ENCODE assay signal across 11 mouse cellular contexts in genomic region chr9:59182490-59182889, GRCm38 (mm10).
A peak's percentile ranks its signal among the peaks of the same experiment; 100 is the strongest.
DNase-seq lines count a peak whose midpoint lies in the region; ATAC-seq and TF ChIP-seq lines count a peak whose summit lies in the region.
"Had no signal": no experiment of that assay in that cellular context is flagged by ENCODE, and none has a peak within 500 bp of the region (broad histone marks: within the 10 kb centered on the region; RNA-seq: fewer than 3 reads in every experiment).

No protein-coding gene starts in this region.

- no peak for TF ChIP-seq POLR2A in thymus, adult 2 months (IDR thresholded peaks at IDR 0.05; ENCODE audit: control insufficient read depth, extremely low read depth, insufficient read depth, low read length, poor library complexity)

- intact Hi-C loops in left cerebral cortex, postnatal 10 days (cut with DNase I), result no loop called here

- H3K27me3 ChIP-seq in forebrain, postnatal 0 days (ENCODE audit: insufficient read depth, low read length), result no peaks in the 10 kb centered on the region
- no peaks in the 10 kb centered on the region for H3K27me3 ChIP-seq in forebrain, embryonic 13.5 days
- H3K27me3 ChIP-seq in lung, embryonic 16.5 days (ENCODE audit: control insufficient read depth, insufficient read depth, low read depth, low read length), result no peaks in the 10 kb centered on the region
- H3K27me3 ChIP-seq in lung, postnatal 0 days (replicated peaks; ENCODE audit: insufficient read depth, low read length), result no peaks in the 10 kb centered on the region
- no peaks in the 10 kb centered on the region for H3K27me3 ChIP-seq in stomach, postnatal 0 days (ENCODE audit: control insufficient read depth, insufficient read depth, low read length)
- no peaks in the 10 kb centered on the region for H3K27me3 ChIP-seq in thymus, adult 2 months (ENCODE audit: control insufficient read depth, insufficient read depth, low read length)
- H3K27me3 ChIP-seq in hindbrain, embryonic 14.5 days (ENCODE audit: control insufficient read depth, insufficient read depth, low read length), result no peaks in the 10 kb centered on the region
- H3K27me3 ChIP-seq: liver, embryonic 15.5 days; midbrain, embryonic 12.5 days had no signal

- H3K9me3 ChIP-seq in forebrain, postnatal 0 days (ENCODE audit: low read length), result no peaks in the 10 kb centered on the region
- H3K9me3 ChIP-seq in forebrain, embryonic 13.5 days (replicated peaks), result no peaks in the 10 kb centered on the region
- H3K9me3 ChIP-seq in lung, embryonic 16.5 days (ENCODE audit: control insufficient read depth, low read length), result no peaks in the 10 kb centered on the region
- no peaks in the 10 kb centered on the region for H3K9me3 ChIP-seq in lung, postnatal 0 days (ENCODE audit: low read length)
- no peaks in the 10 kb centered on the region for H3K9me3 ChIP-seq in stomach, postnatal 0 days (ENCODE audit: control insufficient read depth, low read length)
- H3K9me3 ChIP-seq in hindbrain, embryonic 14.5 days (ENCODE audit: control insufficient read depth, low read length), result no peaks in the 10 kb centered on the region
- H3K9me3 ChIP-seq: liver, embryonic 15.5 days; midbrain, embryonic 12.5 days had no signal

- H3K27ac ChIP-seq in forebrain, postnatal 0 days (ENCODE audit: low read depth, low read length), result peak overlapping the region; percentile 21; the same call in 1 of the 2 replicates
- no peak overlapping the region for H3K27ac ChIP-seq in forebrain, embryonic 13.5 days
- H3K27ac ChIP-seq in lung, embryonic 16.5 days (ENCODE audit: low read length), result peak overlapping the region; percentile 50
- no peak overlapping the region for H3K27ac ChIP-seq in lung, postnatal 0 days (ENCODE audit: low read length)
- H3K27ac ChIP-seq in stomach, postnatal 0 days (replicated peaks), result no peak overlapping the region
- no peak overlapping the region for H3K27ac ChIP-seq in thymus, adult 2 months (ENCODE audit: control insufficient read depth, insufficient read depth, low read length)
- no peak overlapping the region for H3K27ac ChIP-seq in hindbrain, embryonic 14.5 days
- H3K27ac ChIP-seq: liver, embryonic 15.5 days; midbrain, embryonic 12.5 days had no signal

- peak; percentile 42 for ATAC-seq in forebrain, postnatal 0 days
- ATAC-seq in forebrain, embryonic 13.5 days, result no peak
- peak; percentile 47; the same call in 1 of the 2 replicates for ATAC-seq in lung, embryonic 16.5 days (ENCODE audit: low read depth)
- ATAC-seq in lung, postnatal 0 days, result no peak
- no peak for ATAC-seq in stomach, postnatal 0 days (ENCODE audit: low FRiP score, low TSS enrichment)
- no peak for ATAC-seq in hindbrain, embryonic 14.5 days (ENCODE audit: low FRiP score)
- ATAC-seq: Patski had no signal

- TF ChIP-seq EP300 in lung, postnatal 0 days (IDR thresholded peaks at IDR 0.05), result no peak
- no peak for TF ChIP-seq EP300 in stomach, postnatal 0 days (optimal IDR thresholded peaks at IDR 0.05)

- H3K9ac ChIP-seq in forebrain, postnatal 0 days, result no peak overlapping the region
- H3K9ac ChIP-seq in forebrain, embryonic 13.5 days, result no peak overlapping the region
- no peak overlapping the region for H3K9ac ChIP-seq in lung, embryonic 16.5 days (ENCODE audit: low read length)
- no peak overlapping the region for H3K9ac ChIP-seq in lung, postnatal 0 days (replicated peaks; ENCODE audit: low read depth)
- no peak overlapping the region for H3K9ac ChIP-seq in stomach, postnatal 0 days (ENCODE audit: low read length)
- no peak overlapping the region for H3K9ac ChIP-seq in hindbrain, embryonic 14.5 days
- H3K9ac ChIP-seq: liver, embryonic 15.5 days; midbrain, embryonic 12.5 days had no signal

- 59% methylated on average over 8 of the region's 8 CpGs for WGBS in forebrain, postnatal 0 days
- WGBS in forebrain, embryonic 13.5 days, result 81% methylated on average over 8 of the region's 8 CpGs
- 49% methylated on average over 8 of the region's 8 CpGs for WGBS in lung, embryonic 16.5 days
- 44% methylated on average over 8 of the region's 8 CpGs for WGBS in lung, postnatal 0 days
- WGBS in stomach, postnatal 0 days, result 44% methylated on average over 8 of the region's 8 CpGs
- WGBS in thymus, adult 2 months, result 85% methylated on average over 8 of the region's 8 CpGs
- 84% methylated on average over 8 of the region's 8 CpGs for WGBS in hindbrain, embryonic 14.5 days

- H3K4me1 ChIP-seq in forebrain, postnatal 0 days (ENCODE audit: insufficient read depth), result no peaks in the 10 kb centered on the region
- H3K4me1 ChIP-seq in forebrain, embryonic 13.5 days, result no peaks in the 10 kb centered on the region
- peaks cover 10% of the 10 kb centered on the region; the same call in 1 of the 2 replicates for H3K4me1 ChIP-seq in lung, embryonic 16.5 days (replicated peaks; ENCODE audit: control insufficient read depth, insufficient read depth, low read length)
- no peaks in the 10 kb centered on the region for H3K4me1 ChIP-seq in lung, postnatal 0 days (ENCODE audit: insufficient read depth, low read depth, low read length)
- no peaks in the 10 kb centered on the region for H3K4me1 ChIP-seq in stomach, postnatal 0 days (replicated peaks; ENCODE audit: control insufficient read depth, insufficient read depth)
- H3K4me1 ChIP-seq in thymus, adult 2 months (replicated peaks; ENCODE audit: control insufficient read depth, insufficient read depth, low read length), result no peaks in the 10 kb centered on the region
- no peaks in the 10 kb centered on the region for H3K4me1 ChIP-seq in hindbrain, embryonic 14.5 days (replicated peaks; ENCODE audit: control insufficient read depth, insufficient read depth, low read length)
- H3K4me1 ChIP-seq: liver, embryonic 15.5 days; midbrain, embryonic 12.5 days had no signal

- TF ChIP-seq CTCF in forebrain, postnatal 0 days (IDR thresholded peaks at IDR 0.05; ENCODE audit: low read depth), result no peak
- TF ChIP-seq CTCF in lung, postnatal 0 days (IDR thresholded peaks at IDR 0.05), result no peak
- no peak for TF ChIP-seq CTCF in stomach, postnatal 0 days (IDR thresholded peaks at IDR 0.05; ENCODE audit: low read depth)
- TF ChIP-seq CTCF in thymus, adult 2 months (IDR thresholded peaks at IDR 0.05; ENCODE audit: borderline replicate concordance, control insufficient read depth, extremely low read depth, insufficient read depth, low read length, poor library complexity), result no peak

- no peak overlapping the region for H3K4me2 ChIP-seq in forebrain, postnatal 0 days (ENCODE audit: low read depth)
- no peak overlapping the region for H3K4me2 ChIP-seq in forebrain, embryonic 13.5 days
- no peak overlapping the region for H3K4me2 ChIP-seq in lung, embryonic 16.5 days (ENCODE audit: low read depth, low read length)
- H3K4me2 ChIP-seq in lung, postnatal 0 days (replicated peaks; ENCODE audit: low read depth, low read length), result no peak overlapping the region
- H3K4me2 ChIP-seq in stomach, postnatal 0 days (replicated peaks; ENCODE audit: low read depth), result no peak overlapping the region
- no peak overlapping the region for H3K4me2 ChIP-seq in hindbrain, embryonic 14.5 days (replicated peaks)
- H3K4me2 ChIP-seq: liver, embryonic 15.5 days; midbrain, embryonic 12.5 days had no signal

- DNase-seq in forebrain, postnatal 0 days, result peak; percentile 79
- DNase-seq in lung, postnatal 0 days (ENCODE audit: low spot score), result no peak
- DNase-seq in left cerebral cortex, postnatal 10 days (ENCODE audit: extremely low spot score in 1 of 2, low spot score in 2 of 2), result peak; percentile 78 to 83
- DNase-seq in stomach, postnatal 0 days (ENCODE audit: low spot score), result peak; percentile 23
- DNase-seq in thymus, adult 2 months, result no peak
- no peak for DNase-seq in hindbrain, embryonic 14.5 days (ENCODE audit: low spot score)

- no peak overlapping the region for H3K4me3 ChIP-seq in forebrain, postnatal 0 days (ENCODE audit: low read depth, low read length)
- no peak overlapping the region for H3K4me3 ChIP-seq in forebrain, embryonic 13.5 days
- no peak overlapping the region for H3K4me3 ChIP-seq in lung, embryonic 16.5 days (ENCODE audit: low read length)
- no peak overlapping the region for H3K4me3 ChIP-seq in lung, postnatal 0 days (ENCODE audit: low read depth, low read length)
- no peak overlapping the region for H3K4me3 ChIP-seq in stomach, postnatal 0 days (ENCODE audit: low read depth, low read length)
- H3K4me3 ChIP-seq in thymus, adult 2 months (ENCODE audit: control insufficient read depth, insufficient read depth, low read length), result no peak overlapping the region
- no peak overlapping the region for H3K4me3 ChIP-seq in hindbrain, embryonic 14.5 days (replicated peaks; ENCODE audit: low read length)
- H3K4me3 ChIP-seq: liver, embryonic 15.5 days; midbrain, embryonic 12.5 days had no signal

- no peaks in the 10 kb centered on the region for H3K36me3 ChIP-seq in forebrain, postnatal 0 days (ENCODE audit: insufficient read depth)
- no peaks in the 10 kb centered on the region for H3K36me3 ChIP-seq in forebrain, embryonic 13.5 days (ENCODE audit: poor library complexity, severe bottlenecking)
- H3K36me3 ChIP-seq in lung, embryonic 16.5 days (ENCODE audit: control insufficient read depth, insufficient read depth, low read length), result no peaks in the 10 kb centered on the region
- H3K36me3 ChIP-seq in lung, postnatal 0 days (ENCODE audit: insufficient read depth, low read length), result no peaks in the 10 kb centered on the region
- no peaks in the 10 kb centered on the region for H3K36me3 ChIP-seq in stomach, postnatal 0 days (ENCODE audit: control insufficient read depth, insufficient read depth, low read length)
- H3K36me3 ChIP-seq in thymus, adult 2 months (ENCODE audit: control insufficient read depth, insufficient read depth, low read length), result no peaks in the 10 kb centered on the region
- H3K36me3 ChIP-seq in hindbrain, embryonic 14.5 days (replicated peaks; ENCODE audit: control insufficient read depth, insufficient read depth), result no peaks in the 10 kb centered on the region
- H3K36me3 ChIP-seq: liver, embryonic 15.5 days; midbrain, embryonic 12.5 days had no signal

Comparison
In these comparisons a context has a peak if more than half of its experiments do, and no peak if none do; other contexts are left out.
1. ATAC-seq: peak in forebrain, postnatal 0 days (single experiment) and lung, embryonic 16.5 days (single experiment); none in forebrain, embryonic 13.5 days (single experiment), lung, postnatal 0 days (single experiment), stomach, postnatal 0 days (single experiment) and hindbrain, embryonic 14.5 days (single experiment).
2. H3K27ac ChIP-seq: peak in forebrain, postnatal 0 days (single experiment) and lung, embryonic 16.5 days (single experiment); none in forebrain, embryonic 13.5 days (single experiment), lung, postnatal 0 days (single experiment), stomach, postnatal 0 days (single experiment), thymus, adult 2 months (single experiment) and hindbrain, embryonic 14.5 days (single experiment).
3. DNase-seq: peak in forebrain, postnatal 0 days (single experiment), left cerebral cortex, postnatal 10 days (2 of 2) and stomach, postnatal 0 days (single experiment); none in lung, postnatal 0 days (single experiment), thymus, adult 2 months (single experiment) and hindbrain, embryonic 14.5 days (single experiment).